Mouse (Mus musculus) heart, embryonic 14.5 days (tissue): ENCODE measurements at regions not wholly inside any gene's neighbourhood (a gene's known extent, or its start where the extent isn't known, plus 50 kb on each side); places are given as distances from the start of the nearest gene placed in this dataset.

ENCODE experiments used
- ATAC-seq: fragments of 200-750 bp; cut with Nextera tagmentation; 2 replicates; pipeline ENCODE4 v1.8.0; 2017; ENCODE audit warnings: low read depth, moderate TSS enrichment; ENCODE audit not compliant: insufficient number of reproducible peaks, insufficient read depth, low FRiP score
- H3K27ac ChIP-seq, 2 experiments: fragments of 200-500 bp in 1 of 2; fragments of 300-500 bp in 1 of 2; sonication (generic) in 1 of 2; replicated peaks in 1 of 2; 2 replicates each; pipeline ENCODE4 v1.5.1; 2012 to 2014; ENCODE audit warnings: low read depth in 2 of 2, low read length in 2 of 2, control low read depth in 1 of 2, mild to moderate bottlenecking in 1 of 2, mixed read lengths in 1 of 2; ENCODE audit not compliant: control insufficient read depth in 1 of 2, insufficient read depth in 1 of 2
- H3K27me3 ChIP-seq: fragments of 300-500 bp; sonication (generic); 2 replicates; pipeline ENCODE4 v1.6.1; 2014; ENCODE audit warnings: mild to moderate bottlenecking, low read length, control low read depth; ENCODE audit not compliant: control insufficient read depth, insufficient read depth
- H3K36me3 ChIP-seq: fragments of 300-500 bp; sonication (generic); 2 replicates; pipeline ENCODE4 v1.6.1; 2014; ENCODE audit warnings: mild to moderate bottlenecking, control low read depth, low read length, mixed read lengths; ENCODE audit not compliant: control insufficient read depth, insufficient read depth
- H3K4me1 ChIP-seq, 2 experiments: fragments of 200-500 bp in 1 of 2; fragments of 300-500 bp in 1 of 2; sonication (generic) in 1 of 2; 2 replicates each; pipeline ENCODE4 v1.6.1; 2012 to 2014; ENCODE audit warnings: low read length in 2 of 2, control low read depth in 1 of 2, mixed read lengths in 1 of 2; ENCODE audit not compliant: control insufficient read depth in 2 of 2, insufficient read depth in 2 of 2
- H3K4me2 ChIP-seq: fragments of 300-500 bp; sonication (generic); 2 replicates; pipeline ENCODE4 v1.6.1; 2014; ENCODE audit warnings: mild to moderate bottlenecking, low read length
- H3K4me3 ChIP-seq, 2 experiments: fragments of 200-500 bp in 1 of 2; fragments of 300-500 bp in 1 of 2; sonication (generic) in 1 of 2; 2 replicates each; pipeline ENCODE4 v1.5.1; 2012 to 2014; ENCODE audit warnings: low read length in 2 of 2, mild to moderate bottlenecking in 2 of 2, control low read depth in 1 of 2, low read depth in 1 of 2, moderate library complexity in 1 of 2; ENCODE audit not compliant: control insufficient read depth in 1 of 2, insufficient read depth in 1 of 2
- H3K9ac ChIP-seq: fragments of 300-500 bp; sonication (generic); 2 replicates; pipeline ENCODE4 v1.6.1; 2014; ENCODE audit warnings: mild to moderate bottlenecking, low read length
- H3K9me3 ChIP-seq: fragments of 300-500 bp; sonication (generic); 2 replicates; pipeline ENCODE4 v1.6.1; 2016; ENCODE audit warnings: low read length, control low read depth; ENCODE audit not compliant: control insufficient read depth
- WGBS: fragments of 180-500 bp; shearing (Covaris S2); extraction: QIAGEN DNeasy Blood & Tissue Kit; methylation state at CpG from one replicate; pipeline ENCODE4 v1.1.7; 2014; 5-methylcytosine and 5-hydroxymethylcytosine counted together

GRCm38 (mm10) chr8:57230594-57230993, 90.2 kb upstream of the Hand2 start:
- 74% methylated on average over 4 of the region's 4 CpGs for WGBS
- H3K4me3 ChIP-seq: no peak overlapping the region
- H3K4me1 ChIP-seq: no peaks in the 10 kb centered on the region
- no peaks in the 10 kb centered on the region for H3K27me3 ChIP-seq
- no peak overlapping the region for H3K9ac ChIP-seq
- H3K9me3 ChIP-seq: no peaks in the 10 kb centered on the region
- H3K36me3 ChIP-seq: no peaks in the 10 kb centered on the region
- no peak for ATAC-seq
- no peak overlapping the region for H3K4me2 ChIP-seq
- no peak overlapping the region for H3K27ac ChIP-seq

- no peaks in the 10 kb centered on the region for H3K36me3 ChIP-seq
- H3K4me3 ChIP-seq: no peak overlapping the region
- H3K4me2 ChIP-seq: no peak overlapping the region
- no peak for ATAC-seq
- no peak overlapping the region for H3K27ac ChIP-seq
- H3K9ac ChIP-seq: no peak overlapping the region
- 82% methylated on average over 2 of the region's 2 CpGs for WGBS
- no peaks in the 10 kb centered on the region for H3K9me3 ChIP-seq
- H3K27me3 ChIP-seq: no peaks in the 10 kb centered on the region
- H3K4me1 ChIP-seq: no peaks in the 10 kb centered on the region
Measured at GRCm38 (mm10) chr8:57242301-57242700, 78.5 kb upstream of the Hand2 start.

- WGBS: 27% methylated on average over 5 of the region's 5 CpGs
- Histone ChIP-seq H3K9ac (no peak overlapping the region), H3K4me2 (no peak overlapping the region), H3K36me3 (no peaks in the 10 kb centered on the region), H3K9me3 (no peaks in the 10 kb centered on the region), H3K4me3 (no peak overlapping the region), H3K4me1 (no peaks in the 10 kb centered on the region; a peak in 2 of 4 replicates), H3K27ac (no peak overlapping the region; a peak in 1 of 4 replicates), H3K27me3 (no peaks in the 10 kb centered on the region)
- ATAC-seq: no peak
Measured at GRCm38 (mm10) chr8:57249061-57249460, 71.7 kb upstream of the Hand2 start.
